Mouse (Mus musculus) embryonic fibroblast, embryonic 13.5 days (primary cell): ENCODE data around the gene Parp9. TPM values are rescaled to one million over a fixed set of nuclear protein-coding genes. Genes with fewer than 3 reads are reported as not detected.
"Not testable (repeated sequence)": the region's sequence is repeated elsewhere in the genome, so short reads cannot be mapped to it uniquely, and the experiment has no call there.

Source experiments
- H3K27ac ChIP-seq: 2 replicates; pipeline ENCODE4 v1.5.1; 2012; ENCODE audit warnings: low read length, control low read depth, inconsistent platforms; ENCODE audit not compliant: insufficient read depth
- H3K4me1 ChIP-seq: 2 replicates; pipeline ENCODE4 v1.6.1; 2011; ENCODE audit warnings: low read length; ENCODE audit not compliant: control insufficient read depth, insufficient read depth
- H3K4me3 ChIP-seq: 2 replicates; pipeline ENCODE4 v1.5.1; 2011; ENCODE audit warnings: mild to moderate bottlenecking, control low read depth, low read length; ENCODE audit not compliant: insufficient read depth
- CTCF ChIP-seq: IDR thresholded peaks from 2 replicates; pipeline ENCODE4 v1.5.1; 2011; ENCODE audit warnings: mild to moderate bottlenecking, control low read depth, low read length, moderate library complexity, borderline replicate concordance; ENCODE audit not compliant: insufficient read depth
- POLR2A ChIP-seq: IDR thresholded peaks from 2 replicates; pipeline ENCODE4 v1.6.1; 2011; ENCODE audit warnings: low read depth, mild to moderate bottlenecking, control low read depth, low read length, moderate library complexity
- polyA plus RNA-seq: library from polyadenylated mRNA; stranded (reverse); fragments of >200 nt; gene quantifications from 2 replicates; pipeline ENCODE4 v1.2.4, GENCODE M21; 2011; ENCODE audit warnings: low read depth; ENCODE audit not compliant: missing spikeins, insufficient read length

The Parp9 gene
- 19.8 and 26.5 TPM in 2 replicates for polyA plus RNA-seq

DNA sequence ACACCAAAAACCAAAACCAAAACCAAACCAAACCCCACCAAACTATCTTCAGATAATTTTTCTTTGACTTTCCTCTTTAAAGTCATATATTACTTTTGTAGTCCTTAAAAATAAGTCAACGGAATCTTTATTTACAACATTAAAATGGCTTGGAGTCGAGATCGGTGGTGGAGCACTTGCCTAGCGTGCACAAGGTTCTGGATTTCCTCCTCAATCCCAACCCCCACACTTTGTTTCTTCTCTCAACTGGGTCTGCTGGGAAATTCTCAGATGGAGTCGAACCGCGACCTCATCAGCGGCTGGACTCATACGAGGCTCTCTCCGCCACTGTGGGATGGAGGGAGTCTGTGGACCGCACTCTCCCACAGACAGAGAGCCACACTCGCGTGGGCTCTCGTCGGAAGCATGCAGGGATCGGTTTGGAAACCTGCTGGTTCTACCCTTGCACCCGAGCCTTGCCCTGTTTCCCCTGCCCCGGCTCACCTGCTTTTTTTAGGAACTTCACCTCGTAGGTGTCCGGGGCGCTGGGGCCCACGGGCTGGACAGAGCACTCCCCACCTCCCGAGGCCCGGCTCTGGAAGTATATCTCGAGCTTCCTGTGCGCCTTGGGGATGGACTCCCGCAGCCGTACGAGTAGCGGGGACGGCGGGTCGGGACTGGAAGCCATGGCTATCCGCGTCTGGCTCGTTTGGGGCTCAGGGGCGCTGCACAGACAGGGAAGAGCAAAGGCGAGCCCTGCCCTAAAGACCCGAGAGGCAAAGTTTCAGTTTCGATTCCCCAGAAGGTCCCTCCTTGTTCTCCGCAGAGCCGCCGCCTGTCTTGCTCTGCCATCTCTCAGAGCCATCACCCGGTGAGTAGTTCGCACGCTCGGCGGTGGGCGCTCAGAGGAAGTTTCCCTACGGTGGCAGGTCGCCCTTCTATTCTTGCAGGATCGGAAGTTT is at the start of gene Parp9, which contains the start of gene Dtx3l:
Gene Parp9, plus strand, starts transcription at position 260 of the 941 bp plus-strand sequence.
Gene Dtx3l, minus strand, starts transcription at position 941 of the 941 bp plus-strand sequence.
- H3K4me1 ChIP-seq: no peaks in the 10 kb centered on the region; the same call in 1 of the 2 replicates
- peak within 1 kb of the TSS; percentile 55 for H3K27ac ChIP-seq
- no peak for TF ChIP-seq CTCF
- peak; percentile 65 for TF ChIP-seq POLR2A
- peak within 1 kb of the TSS; percentile 79 for H3K4me3 ChIP-seq

DNA sequence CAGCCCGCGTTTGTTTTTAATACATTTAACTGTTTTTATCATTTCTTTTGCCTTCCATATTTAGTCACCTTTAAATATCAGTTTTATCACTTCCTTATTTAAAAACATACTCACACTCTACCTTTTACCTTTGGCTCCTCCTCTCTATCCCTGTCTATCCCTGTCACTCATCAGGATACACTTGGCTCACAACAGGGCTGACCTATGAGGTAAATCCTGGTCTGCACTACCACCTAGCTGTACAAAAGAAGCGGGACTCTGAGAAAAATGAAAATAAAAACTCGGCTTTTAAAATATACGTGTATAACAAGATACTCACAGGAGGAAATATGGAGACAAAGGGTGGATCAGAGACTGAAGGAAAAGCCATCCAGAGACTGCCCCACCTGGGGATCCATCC is 49.4 kb upstream of the Parp9 start:
- TF ChIP-seq CTCF (no peak), POLR2A (no peak)
- Histone ChIP-seq H3K4me3 (no peak overlapping the region), H3K4me1 (no peaks in the 10 kb centered on the region), H3K27ac (no peak overlapping the region)

DNA sequence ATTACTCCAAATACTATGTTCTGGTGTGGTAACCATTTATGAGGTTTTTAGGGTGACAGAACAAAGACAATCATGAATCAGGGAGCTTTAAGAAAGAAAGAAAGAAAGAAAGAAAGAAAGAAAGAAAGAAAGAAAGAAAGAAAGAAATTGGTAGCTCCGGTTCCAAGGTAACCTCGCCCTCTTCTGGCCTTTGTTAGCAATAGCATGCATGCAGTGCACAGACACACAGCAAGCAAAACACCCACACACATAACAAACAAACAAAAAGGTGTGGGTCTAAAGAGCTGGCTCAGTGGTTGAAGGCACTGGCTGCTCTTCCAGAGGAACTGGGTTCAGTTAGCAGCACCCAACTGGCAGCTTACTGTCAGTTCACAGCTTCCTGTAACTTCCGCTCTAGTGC is 47.6 kb upstream of the Parp9 start:
- no peak for TF ChIP-seq POLR2A
- TF ChIP-seq CTCF: 0 out of 2 replicates have a peak, but pooled peaks have one; percentile 9
- no peaks in the 10 kb centered on the region for H3K4me1 ChIP-seq
- no peak overlapping the region for H3K4me3 ChIP-seq
- H3K27ac ChIP-seq: no peak overlapping the region

DNA sequence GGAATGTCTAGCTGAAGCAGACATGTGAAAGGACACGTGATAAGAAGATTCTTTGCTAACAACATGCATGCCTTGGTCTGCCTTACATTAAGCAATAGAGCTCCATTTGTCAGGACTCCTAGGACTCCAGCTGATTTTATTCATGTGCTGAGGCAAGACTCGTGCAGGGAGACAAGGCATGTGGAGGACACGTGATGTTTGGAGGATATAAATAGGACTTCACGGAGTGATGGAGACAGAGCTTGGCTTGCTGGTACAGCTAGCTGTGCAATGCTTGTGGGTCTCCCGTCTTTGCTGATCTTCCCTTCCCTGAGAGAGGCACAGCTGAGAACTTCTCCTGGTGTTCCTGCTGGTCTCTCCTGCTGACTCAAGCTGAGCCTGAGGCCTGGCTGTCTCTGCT is 46.7 kb upstream of the Parp9 start:
- not testable (repeated sequence) for H3K4me1 ChIP-seq, H3K4me3 ChIP-seq, H3K27ac ChIP-seq

DNA sequence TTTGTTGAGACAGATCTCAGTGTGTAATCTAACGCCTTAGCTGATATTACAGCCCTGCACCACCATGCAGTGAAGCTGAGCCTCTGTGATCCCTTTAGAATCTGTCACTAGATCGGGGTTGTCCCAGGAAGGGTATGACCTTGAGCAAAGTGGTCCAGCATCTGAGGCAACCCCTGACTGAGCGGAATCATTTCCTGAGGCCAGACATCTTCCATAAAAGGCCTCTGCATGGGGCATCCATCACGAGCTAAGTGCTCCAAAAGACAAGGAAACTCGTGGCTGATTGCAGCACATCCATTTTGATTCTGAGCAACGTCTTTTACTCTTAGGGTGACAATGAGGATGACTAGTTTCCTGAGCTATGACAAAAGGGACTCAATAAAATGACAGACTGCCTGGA is 43.3 kb upstream of the Parp9 start:
- no peak overlapping the region for H3K4me3 ChIP-seq
- H3K4me1 ChIP-seq: no peaks in the 10 kb centered on the region
- TF ChIP-seq CTCF (no peak), POLR2A (no peak)
- no peak overlapping the region for H3K27ac ChIP-seq

DNA sequence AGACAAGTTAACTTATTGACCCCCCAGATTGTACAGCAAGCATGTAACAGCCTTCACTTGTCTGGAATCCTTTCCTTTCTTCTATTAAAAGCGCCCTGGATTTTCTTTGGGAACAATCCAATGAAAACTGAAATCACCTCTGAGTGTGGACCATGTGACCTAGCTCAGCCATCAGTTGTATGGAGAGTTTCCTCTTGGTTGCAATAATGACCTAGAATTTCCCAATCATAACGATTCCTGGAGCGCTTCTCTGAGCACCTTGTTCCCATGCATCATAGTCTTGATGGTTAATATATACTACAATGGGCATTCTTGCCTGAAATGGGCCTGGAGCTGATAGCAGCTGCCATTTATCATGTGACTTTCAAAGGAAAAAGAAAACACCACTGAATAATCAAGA is 37.7 kb upstream of the Parp9 start:
- H3K4me1 ChIP-seq: no peaks in the 10 kb centered on the region
- H3K27ac ChIP-seq: no peak overlapping the region
- TF ChIP-seq POLR2A (no peak), CTCF (no peak)
- H3K4me3 ChIP-seq: no peak overlapping the region

DNA sequence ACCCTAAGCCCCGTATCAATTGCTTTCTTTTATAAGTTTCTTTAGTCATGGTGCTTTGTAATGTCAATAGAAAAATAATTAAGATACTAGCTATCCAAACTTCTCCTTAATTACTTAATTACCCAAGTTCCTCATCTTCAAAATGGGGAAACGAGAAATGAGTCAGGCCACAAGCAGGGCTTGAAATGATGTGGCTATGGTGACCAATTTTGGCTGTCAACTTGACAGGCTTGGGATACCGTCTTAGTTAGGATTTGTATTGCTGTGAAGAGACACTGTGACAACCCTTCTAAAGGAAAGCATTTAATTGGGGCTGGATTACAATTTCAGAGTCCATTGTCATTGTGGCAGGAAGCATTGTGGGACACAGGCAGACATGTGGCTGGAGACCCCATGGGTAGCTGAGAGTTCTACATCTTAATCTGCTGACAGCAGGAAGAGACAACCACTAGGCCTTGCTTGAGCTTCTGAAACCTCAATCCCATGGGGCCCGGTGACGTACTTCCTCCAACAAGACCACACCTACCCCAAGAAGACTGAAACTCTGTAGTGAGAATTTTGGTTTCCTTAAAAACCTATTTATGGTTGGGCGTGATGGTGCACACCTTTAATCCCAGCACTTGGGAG is 35.1 kb upstream of the Parp9 start:
- TF ChIP-seq POLR2A: no peak
- TF ChIP-seq CTCF: no peak
- Histone ChIP-seq H3K4me3 (no peak overlapping the region), H3K4me1 (no peaks in the 10 kb centered on the region), H3K27ac (no peak overlapping the region)

GRCm38 (mm10) chr16:35904121-35904736 is 34.0 kb upstream of the Parp9 start:
- Histone ChIP-seq H3K4me3 (no peak overlapping the region), H3K4me1 (no peaks in the 10 kb centered on the region), H3K27ac (no peak overlapping the region)
- TF ChIP-seq CTCF (no peak), POLR2A (no peak)

DNA sequence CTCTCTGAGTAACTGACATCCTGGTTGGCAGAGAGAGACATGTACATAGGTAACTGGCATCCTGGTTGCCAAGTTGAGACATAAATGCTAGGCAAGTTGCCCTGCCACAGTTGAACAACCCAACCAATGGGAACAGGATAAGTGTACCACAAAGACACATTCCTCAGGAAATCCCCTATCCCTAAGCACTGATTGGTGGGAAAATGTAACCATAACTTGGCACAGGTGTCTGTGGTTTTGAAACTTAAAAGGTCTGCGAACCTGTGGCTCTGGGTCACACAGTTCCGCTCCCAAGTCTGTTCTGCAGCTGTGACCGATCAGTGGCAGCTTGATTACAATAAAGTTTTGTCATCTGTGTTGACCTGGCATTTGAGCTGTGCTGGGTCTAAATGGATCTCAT is 32.9 kb upstream of the Parp9 start:
- Histone ChIP-seq H3K4me1 (no peaks in the 10 kb centered on the region), H3K4me3 (no peak overlapping the region), H3K27ac (no peak overlapping the region)
- TF ChIP-seq POLR2A: no peak
- TF ChIP-seq CTCF: no peak
